Mouse (Mus musculus) layer of hippocampus, adult 6 months (tissue): Measurements from ENCODE around the gene Gm14632. TPM values are rescaled to one million over a fixed set of nuclear protein-coding genes. Genes with fewer than 3 reads are reported as not detected.

ENCODE experiments used
- long read RNA-seq, 2 experiments: library from polyadenylated mRNA; unstranded; transcript quantifications; one replicate each; pipeline ENCODE4 v2.0.0; 2019 to 2020
- polyA plus RNA-seq: library from polyadenylated mRNA; unstranded; fragments of <200 nt; fragmentation: Nextera tagmentation; gene quantifications from 2 replicates; pipeline ENCODE4 v1.2.3, GENCODE M21; 2021

Gm14632 gene
- not detected in 2 replicates for polyA plus RNA-seq
- long read RNA-seq, experiment 1, result 0 reads
- long read RNA-seq, experiment 2, result 0 reads

GRCm38 (mm10) chrX:30329472-30329871, at the start of gene Gm14632:
Gene Gm14632 (plus strand): TSS chrX:30329772.

